Mouse (Mus musculus) brain, embryonic 14.5 days (tissue): ENCODE results near the gene Ephb1.

Source experiments
- CTCF ChIP-seq: fragments of 200-500 bp; IDR thresholded peaks from 2 replicates; pipeline ENCODE4 v1.5.1; 2012; ENCODE audit warnings: inconsistent platforms, mild to moderate bottlenecking, moderate library complexity, borderline replicate concordance; ENCODE audit not compliant: insufficient read depth, insufficient read length; ENCODE audit errors: extremely low read depth
- POLR2A ChIP-seq: fragments of 200-500 bp; IDR thresholded peaks from 2 replicates; pipeline ENCODE4 v1.6.1; 2012; ENCODE audit warnings: mild to moderate bottlenecking, inconsistent platforms, borderline replicate concordance; ENCODE audit not compliant: poor library complexity, insufficient read depth, insufficient read length, severe bottlenecking; ENCODE audit errors: extremely low read depth

GRCm38 (mm10) chr9:102267311-102268027 is 87.0 kb downstream of the Ephb1 start:
- peak; percentile 5; the same call in 1 of the 2 replicates for TF ChIP-seq CTCF
- TF ChIP-seq POLR2A = no peak
